Mouse (Mus musculus): ENCODE data around the gene Gbp4.
"Not testable (repeated sequence)": the region's sequence is repeated elsewhere in the genome, so short reads cannot be mapped to it uniquely, and the experiment has no call there.

Gbp4 gene

GRCm38 (mm10) chr5:105139409-105140088, at the start of gene Gbp4, which contains the start of the genes Gbp9 and Gbp8:
Gene Gbp4 (minus strand): TSS chr5:105139586.
Gene Gbp9 (minus strand): TSS chr5:105139539.
Gene Gbp8 (minus strand): TSS chr5:105139540.
- DNase-seq (ENCODE audit: low spot score): not testable (repeated sequence)

GRCm38 (mm10) chr5:105181446-105181845, 42.1 kb upstream of the Gbp4 start:
- DNase-seq (ENCODE audit: low spot score): no peak

- DNase-seq (ENCODE audit: low spot score): no peak
Measured at GRCm38 (mm10) chr5:105156582-105156981, 17.2 kb upstream of the Gbp4 start.

GRCm38 (mm10) chr5:105154049-105154448, 14.7 kb upstream of the Gbp4 start:
- no peak for DNase-seq (ENCODE audit: low spot score)

GRCm38 (mm10) chr5:105148062-105148461, 8.7 kb upstream of the Gbp4 start:
- DNase-seq (ENCODE audit: low spot score): not testable (repeated sequence)

GRCm38 (mm10) chr5:105146447-105146846, 7.1 kb upstream of the Gbp4 start:
- no peak for DNase-seq (ENCODE audit: low spot score)

GRCm38 (mm10) chr5:105145731-105146130, 6.3 kb upstream of the Gbp4 start:
- DNase-seq (ENCODE audit: low spot score): not testable (repeated sequence)

- not testable (repeated sequence) for DNase-seq (ENCODE audit: low spot score)
Measured at GRCm38 (mm10) chr5:105140089-105140810, 864 bp upstream of the Gbp4 start.

- no peak for DNase-seq (ENCODE audit: low spot score)
Measured at GRCm38 (mm10) chr5:105138906-105139305, 480 bp downstream of the Gbp4 start.

- not testable (repeated sequence) for DNase-seq (ENCODE audit: low spot score)
Measured at GRCm38 (mm10) chr5:105136706-105137304, 2.6 kb downstream of the Gbp4 start.

GRCm38 (mm10) chr5:105121731-105122130, 17.7 kb downstream of the Gbp4 start:
- not testable (repeated sequence) for DNase-seq (ENCODE audit: low spot score)

GRCm38 (mm10) chr5:105115740-105116139, 23.6 kb downstream of the Gbp4 start:
- DNase-seq (ENCODE audit: low spot score): no peak

- DNase-seq (ENCODE audit: low spot score): no peak
Measured at GRCm38 (mm10) chr5:105114696-105115095, 24.7 kb downstream of the Gbp4 start.

- DNase-seq (ENCODE audit: low spot score): no peak
Measured at GRCm38 (mm10) chr5:105113656-105114055, 25.7 kb downstream of the Gbp4 start.

GRCm38 (mm10) chr5:105110271-105110852, 29.0 kb downstream of the Gbp4 start:
- peak; percentile 47 for DNase-seq (ENCODE audit: low spot score)

- DNase-seq (ENCODE audit: low spot score): not testable (repeated sequence)
Measured at GRCm38 (mm10) chr5:105109775-105110174, 29.6 kb downstream of the Gbp4 start.

GRCm38 (mm10) chr5:105105689-105106088, 33.7 kb downstream of the Gbp4 start:
- not testable (repeated sequence) for DNase-seq (ENCODE audit: low spot score)

- DNase-seq (ENCODE audit: low spot score): no peak
Measured at GRCm38 (mm10) chr5:105081900-105082299, 57.5 kb downstream of the Gbp4 start.

GRCm38 (mm10) chr5:105068356-105068755, 71.0 kb downstream of the Gbp4 start:
- not testable (repeated sequence) for DNase-seq (ENCODE audit: low spot score)

Measured in testis, postnatal 10 days (tissue).